Comparison of ENCODE assay signal across 16 mouse cellular contexts in genomic region chr4:14101301-14101700, GRCm38 (mm10).
"Had no signal": no experiment of that assay in that cellular context is flagged by ENCODE, and none has a peak within 500 bp of the region (broad histone marks: within the 10 kb centered on the region; RNA-seq: fewer than 3 reads in every experiment).

No protein-coding gene starts in this region.

- H3K27ac ChIP-seq: neural tube, embryonic 13.5 days; neural tube, embryonic 15.5 days; stomach, embryonic 15.5 days; stomach, postnatal 0 days had no signal

- H3K9ac ChIP-seq: neural tube, embryonic 13.5 days; neural tube, embryonic 15.5 days; stomach, embryonic 15.5 days had no signal

- H3K27me3 ChIP-seq: neural tube, embryonic 13.5 days; neural tube, embryonic 15.5 days; stomach, embryonic 15.5 days had no signal

- DNase-seq: retina, postnatal 1 day; right cerebral cortex, adult 18-20 months; right cerebral cortex, postnatal 14 days; right cerebral cortex, postnatal 25 days; right cerebral cortex, postnatal 4 days; spleen, adult 18-20 months; thymus, adult 18-20 months; thymus, adult 2 months; thymus, postnatal 14 days; thymus, postnatal 25 days; thymus, postnatal 36 days; thymus, postnatal 4 days had no signal

- H3K4me3 ChIP-seq: neural tube, embryonic 13.5 days; neural tube, embryonic 15.5 days; stomach, embryonic 15.5 days had no signal

- H3K4me2 ChIP-seq: neural tube, embryonic 13.5 days; neural tube, embryonic 15.5 days; stomach, embryonic 15.5 days had no signal

- H3K4me1 ChIP-seq: stomach, embryonic 15.5 days had no signal

- H3K36me3 ChIP-seq: neural tube, embryonic 13.5 days; neural tube, embryonic 15.5 days; stomach, embryonic 15.5 days had no signal

- H3K9me3 ChIP-seq: neural tube, embryonic 13.5 days; neural tube, embryonic 15.5 days; stomach, embryonic 15.5 days had no signal
